ENCODE assay signal across 9 mouse cellular contexts in genomic region chr10:121569001-121569589, GRCm38 (mm10). TPM values are rescaled to one million over a fixed set of nuclear protein-coding genes. Genes with fewer than 3 reads are reported as not detected.
A peak's percentile ranks its signal among the peaks of the same experiment; 100 is the strongest.
DNase-seq lines count a peak whose midpoint lies in the region; ATAC-seq and TF ChIP-seq lines count a peak whose summit lies in the region.
"Had no signal": no experiment of that assay in that cellular context is flagged by ENCODE, and none has a peak within 500 bp of the region (broad histone marks: within the 10 kb centered on the region; RNA-seq: fewer than 3 reads in every experiment).

No protein-coding gene starts in this region.

- H3K9me3 ChIP-seq in E14TG2a.4 (ENCODE audit: low read length), result no peaks in the 10 kb centered on the region
- no peaks in the 10 kb centered on the region for H3K9me3 ChIP-seq in hindbrain, embryonic 11.5 days (ENCODE audit: control insufficient read depth, low read length)
- peaks cover 14% of the 10 kb centered on the region for H3K9me3 ChIP-seq in midbrain, embryonic 10.5 days (replicated peaks)

- 14% methylated on average over 23 of the region's 23 CpGs for WGBS in hindbrain, embryonic 11.5 days
- WGBS in midbrain, embryonic 10.5 days, result 4% methylated on average over 23 of the region's 23 CpGs

- H3K4me2 ChIP-seq in hindbrain, embryonic 11.5 days (replicated peaks; ENCODE audit: low read depth, low read length), result 0 out of 2 replicates have a peak overlapping the region, but pooled peaks have one; percentile 11

- no peak overlapping the region for H3K9ac ChIP-seq in hindbrain, embryonic 11.5 days (ENCODE audit: low read depth, low read length)

- H3K27ac ChIP-seq in hindbrain, embryonic 11.5 days (ENCODE audit: low read depth, low read length), result peak overlapping the region; percentile 30
- peak overlapping the region; percentile 70 for H3K27ac ChIP-seq in midbrain, embryonic 10.5 days (replicated peaks)
- no peak overlapping the region for H3K27ac ChIP-seq in gastrocnemius, adult 2 months

- intact Hi-C loops in gastrocnemius, adult 2 months (cut with DNase I), result no loop called here

- peaks cover 27% of the 10 kb centered on the region for H3K4me1 ChIP-seq in E14TG2a.4 (replicated peaks; ENCODE audit: low read depth, low read length)
- H3K4me1 ChIP-seq in hindbrain, embryonic 11.5 days (replicated peaks; ENCODE audit: control insufficient read depth, insufficient read depth, low read length), result 0 out of 2 replicates have a peak, but pooled peaks cover 2% of the 10 kb centered on the region
- H3K4me1 ChIP-seq in midbrain, embryonic 10.5 days, result peaks cover 21% of the 10 kb centered on the region

- H3K27me3 ChIP-seq in E14TG2a.4 (ENCODE audit: insufficient read depth, low read length), result no peaks in the 10 kb centered on the region
- H3K27me3 ChIP-seq in hindbrain, embryonic 11.5 days (ENCODE audit: control insufficient read depth, insufficient read depth, low read length), result no peaks in the 10 kb centered on the region
- peaks cover 6% of the 10 kb centered on the region; the same call in 1 of the 2 replicates for H3K27me3 ChIP-seq in midbrain, embryonic 10.5 days (ENCODE audit: low read depth, poor library complexity, severe bottlenecking)

- no peak for TF ChIP-seq CTCF in E14TG2a.4 (conservative IDR thresholded peaks at IDR 0.05; ENCODE audit: low read length)
- no peak for TF ChIP-seq CTCF in brain, embryonic 14.5 days (IDR thresholded peaks at IDR 0.05; ENCODE audit: borderline replicate concordance, extremely low read depth, insufficient read depth, insufficient read length)
- no peak for TF ChIP-seq CTCF in gastrocnemius, adult 2 months (IDR thresholded peaks at IDR 0.05)

- H3K36me3 ChIP-seq in E14TG2a.4 (ENCODE audit: insufficient read depth, low read length), result peaks cover 51% of the 10 kb centered on the region
- H3K36me3 ChIP-seq in hindbrain, embryonic 11.5 days (ENCODE audit: control insufficient read depth, insufficient read depth, low read length), result peaks cover 8% of the 10 kb centered on the region; the same call in 1 of the 2 replicates
- peaks cover 63% of the 10 kb centered on the region for H3K36me3 ChIP-seq in midbrain, embryonic 10.5 days

- no peak for TF ChIP-seq POLR2A in brain, embryonic 14.5 days (IDR thresholded peaks at IDR 0.05; ENCODE audit: borderline replicate concordance, extremely low read depth, insufficient read depth, insufficient read length, poor library complexity, severe bottlenecking)

- ATAC-seq in hindbrain, embryonic 11.5 days (ENCODE audit: low FRiP score), result peak; percentile 78

- H3K4me3 ChIP-seq in E14TG2a.4 (replicated peaks; ENCODE audit: low read length), result peak overlapping the region; percentile 20; the same call in 1 of the 2 replicates
- H3K4me3 ChIP-seq in hindbrain, embryonic 11.5 days (ENCODE audit: low read depth, low read length), result peak overlapping the region; percentile 12; the same call in 1 of the 2 replicates
- H3K4me3 ChIP-seq in midbrain, embryonic 10.5 days, result peak overlapping the region; percentile 39
- H3K4me3 ChIP-seq in gastrocnemius, adult 2 months, result no peak overlapping the region

- peak; percentile 85 for DNase-seq in brain, embryonic 14.5 days (ENCODE audit: low read depth)
- DNase-seq in hindbrain, embryonic 11.5 days (ENCODE audit: low spot score), result peak; percentile 25
- peak; percentile 77 for DNase-seq in midbrain, embryonic 10.5 days (ENCODE audit: low spot score)
- DNase-seq in right cerebral cortex, postnatal 36 days (ENCODE audit: low spot score in 2 of 2), result no peak
- no peak for DNase-seq in gastrocnemius, adult 2 months
- DNase-seq in kidney, adult 18-20 months, result no peak
- no peak for DNase-seq in cerebellum, postnatal 10 days
- DNase-seq: right cerebral cortex, postnatal 14 days had no signal

RNA-seq across cellular contexts. Expression of gene Tbk1, which starts 17.5 kb away (rescaled TPM):
- polyA plus RNA-seq in brain, embryonic 14.5 days (2012; rRNA removed), result 28.1 and 31.8 TPM in 2 replicates
- 36.4 and 38.3 TPM in 2 replicates for polyA plus RNA-seq in hindbrain, embryonic 11.5 days (2014; fragmentation: Nextera tagmentation; extraction: Ambion mirVana)
- polyA plus RNA-seq in midbrain, embryonic 10.5 days (2016; fragmentation: Nextera tagmentation; extraction: Ambion mirVana), result 32.6 and 32.9 TPM in 2 replicates
- total RNA-seq in gastrocnemius, adult 2 months (2021), result 10 to 100 TPM; 11.5 to 12.0 TPM

RNA-seq across cellular contexts. Expression of gene Xpot, which starts 57.0 kb away (rescaled TPM):
- 78.9 and 84.4 TPM in 2 replicates for polyA plus RNA-seq in brain, embryonic 14.5 days (2012; rRNA removed)
- 49.5 and 51.5 TPM in 2 replicates for polyA plus RNA-seq in hindbrain, embryonic 11.5 days (2014; fragmentation: Nextera tagmentation; extraction: Ambion mirVana)
- 50.5 and 54.7 TPM in 2 replicates for polyA plus RNA-seq in midbrain, embryonic 10.5 days (2016; fragmentation: Nextera tagmentation; extraction: Ambion mirVana)
- 10 to 100 TPM; 21.6 to 27.8 TPM for total RNA-seq in gastrocnemius, adult 2 months (2021)

Comparison
In these comparisons a context has a peak if more than half of its experiments do, and no peak if none do; other contexts are left out.
1. DNase-seq: peak in brain, embryonic 14.5 days (single experiment), hindbrain, embryonic 11.5 days (single experiment) and midbrain, embryonic 10.5 days (single experiment); none in right cerebral cortex, postnatal 36 days (0 of 2), gastrocnemius, adult 2 months (single experiment), kidney, adult 18-20 months (single experiment) and cerebellum, postnatal 10 days (0 of 2).